Mouse (Mus musculus) MEL (cell line): ENCODE data around the gene Marveld2.

Source experiments
- CHD2 ChIP-seq: IDR thresholded peaks from 2 replicates; pipeline ENCODE4 v1.6.1; 2011; ENCODE audit warnings: low read length, improper control_type of control experiment
- CTCF ChIP-seq, 3 experiments: IDR thresholded peaks in 2 of 3; conservative IDR thresholded peaks in 1 of 3; 2 replicates each; pipeline ENCODE4 v1.5.1; 2011 to 2012; ENCODE audit warnings: low read length in 3 of 3, low read depth in 2 of 3, mild to moderate bottlenecking in 2 of 3, improper control_type of control experiment in 1 of 3, inconsistent platforms in 1 of 3, mixed read lengths in 1 of 3, moderate library complexity in 1 of 3; ENCODE audit not compliant: control insufficient read depth in 1 of 3, insufficient read depth in 1 of 3, poor library complexity in 1 of 3, severe bottlenecking in 1 of 3
- GATA1 ChIP-seq: IDR thresholded peaks from 2 replicates; pipeline ENCODE4 v1.6.1; 2011; ENCODE audit warnings: low read depth, low read length, improper control_type of control experiment
- MYC ChIP-seq: IDR thresholded peaks from 2 replicates; pipeline ENCODE4 v1.6.1; 2011; ENCODE audit warnings: low read depth, mild to moderate bottlenecking, low read length, improper control_type of control experiment, moderate library complexity
- POLR2A ChIP-seq, 2 experiments: IDR thresholded peaks; 2 replicates each; pipeline ENCODE4 v1.6.1; 2011 to 2012; ENCODE audit warnings: low read length in 2 of 2, mild to moderate bottlenecking in 2 of 2, control low read depth in 1 of 2, improper control_type of control experiment in 1 of 2, low read depth in 1 of 2, moderate library complexity in 1 of 2; ENCODE audit not compliant: control insufficient read depth in 1 of 2, insufficient read depth in 1 of 2, poor library complexity in 1 of 2
- UBTF ChIP-seq: IDR thresholded peaks from 2 replicates; pipeline ENCODE4 v1.6.1; 2012; ENCODE audit warnings: low read depth, mild to moderate bottlenecking, inconsistent platforms, low read length, improper control_type of control experiment, moderate library complexity, borderline replicate concordance; ENCODE audit not compliant: insufficient read depth
- ZMIZ1 ChIP-seq: IDR thresholded peaks from 2 replicates; pipeline ENCODE4 v1.6.1; 2012; ENCODE audit warnings: low read depth, mild to moderate bottlenecking, inconsistent platforms, low read length, improper control_type of control experiment, moderate library complexity

DNA sequence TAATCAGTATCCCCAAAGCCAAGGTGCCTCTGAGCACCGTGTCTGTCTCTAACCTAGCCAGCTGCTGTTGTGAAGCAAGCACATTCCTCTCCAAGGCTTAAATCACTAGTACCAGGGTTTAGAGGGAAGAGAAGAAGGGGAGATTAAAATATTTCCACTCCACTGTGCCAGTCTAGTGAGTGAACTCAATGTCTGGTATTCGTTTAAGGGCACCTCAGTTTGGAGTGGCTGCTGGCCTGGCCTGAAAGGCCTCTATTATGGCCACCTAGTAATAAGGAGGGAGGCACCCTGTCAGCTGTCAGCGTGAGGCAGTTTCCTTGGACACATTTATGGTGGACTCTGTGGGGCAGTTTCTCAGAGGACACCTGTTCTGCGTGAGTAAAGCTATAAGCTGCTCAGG, 59.8 kb downstream of the Marveld2 start:
- TF ChIP-seq CHD2 (no peak), CTCF (IDR thresholded peaks at IDR 0.05 in 2 of 3, conservative IDR thresholded peaks at IDR 0.05 in 1 of 3; ENCODE audit: control insufficient read depth in 1 of 3, insufficient read depth in 1 of 3, low read depth in 2 of 3, low read length in 3 of 3, poor library complexity in 1 of 3, severe bottlenecking in 1 of 3) (no peak), ZMIZ1 (no peak), MYC (no peak), POLR2A (IDR thresholded peaks at IDR 0.05; ENCODE audit: control insufficient read depth in 1 of 2, insufficient read depth in 1 of 2, low read depth in 1 of 2, low read length in 2 of 2, poor library complexity in 1 of 2) (no peak), GATA1 (no peak), UBTF (no peak)
